Mouse (Mus musculus) stomach, postnatal 0 days (tissue): ENCODE results near the gene Cenpm.

Source experiments
- CTCF ChIP-seq: IDR thresholded peaks from 2 replicates; pipeline ENCODE4 v1.5.1; 2016; ENCODE audit warnings: antibody characterized with exemption, low read depth, mild to moderate bottlenecking, moderate library complexity
- EP300 ChIP-seq: optimal IDR thresholded peaks from 2 replicates; pipeline ENCODE3; 2016; ENCODE audit warnings: antibody characterized with exemption

GRCm38 (mm10) chr15:82286157-82286556 is 41.6 kb upstream of the Cenpm start:
- TF ChIP-seq CTCF (no peak), EP300 (no peak)
